Mouse (Mus musculus): ENCODE results near the gene Sec16a. TPM values are rescaled to one million over a fixed set of nuclear protein-coding genes. Genes with fewer than 3 reads are reported as not detected.

Sec16a gene
- polyA plus RNA-seq, 1 experiment from 2014 or later = 19.4 TPM

DNA sequence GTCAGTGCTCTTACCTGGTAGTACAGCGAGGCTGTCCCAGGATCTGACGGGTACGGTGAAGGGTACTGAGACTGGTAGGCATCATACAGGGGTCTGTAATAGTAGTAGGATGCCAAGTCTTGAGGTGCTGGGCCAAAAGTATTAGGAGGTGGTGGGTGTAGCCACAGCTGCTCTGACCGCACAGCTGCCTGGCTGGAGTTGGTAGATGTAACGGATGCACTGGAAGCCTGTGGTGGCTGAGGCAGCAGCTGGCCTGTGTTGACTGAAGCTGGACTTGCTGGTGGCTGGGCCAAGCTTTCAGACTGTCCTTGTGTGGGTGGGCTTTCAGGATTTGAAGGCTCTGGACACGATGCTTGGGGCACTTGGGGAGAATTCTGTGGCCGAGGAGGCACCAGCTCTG, 6.6 kb downstream of the Sec16a start:
- no peak overlapping the region for H3K4me2 ChIP-seq (ENCODE audit: low read length)
- no peak overlapping the region for H3K4me3 ChIP-seq (ENCODE audit: control insufficient read depth in 1 of 2, insufficient read depth in 1 of 2, low read depth in 1 of 2, low read length in 2 of 2)
- peaks cover 81% of the 10 kb centered on the region for H3K36me3 ChIP-seq (ENCODE audit: control insufficient read depth, insufficient read depth, low read length)
- ATAC-seq (ENCODE audit: insufficient number of reproducible peaks, insufficient read depth, low FRiP score, low read depth) = no peak
- 85% methylated on average over 7 of the region's 7 CpGs for WGBS
- H3K9ac ChIP-seq (ENCODE audit: low read length) = no peak overlapping the region
- H3K4me1 ChIP-seq (ENCODE audit: control insufficient read depth in 2 of 2, insufficient read depth in 2 of 2, low read length in 2 of 2) = peaks cover 0 to 9% of the 10 kb centered on the region in 2 experiments; a peak in 2 of 4 replicates
- H3K27ac ChIP-seq (replicated peaks in 1 of 2; ENCODE audit: control insufficient read depth in 1 of 2, insufficient read depth in 1 of 2, low read depth in 2 of 2, low read length in 2 of 2) = no peak overlapping the region
- H3K9me3 ChIP-seq (ENCODE audit: control insufficient read depth, low read length) = no peaks in the 10 kb centered on the region
- H3K27me3 ChIP-seq (ENCODE audit: control insufficient read depth, insufficient read depth, low read length) = no peaks in the 10 kb centered on the region

DNA sequence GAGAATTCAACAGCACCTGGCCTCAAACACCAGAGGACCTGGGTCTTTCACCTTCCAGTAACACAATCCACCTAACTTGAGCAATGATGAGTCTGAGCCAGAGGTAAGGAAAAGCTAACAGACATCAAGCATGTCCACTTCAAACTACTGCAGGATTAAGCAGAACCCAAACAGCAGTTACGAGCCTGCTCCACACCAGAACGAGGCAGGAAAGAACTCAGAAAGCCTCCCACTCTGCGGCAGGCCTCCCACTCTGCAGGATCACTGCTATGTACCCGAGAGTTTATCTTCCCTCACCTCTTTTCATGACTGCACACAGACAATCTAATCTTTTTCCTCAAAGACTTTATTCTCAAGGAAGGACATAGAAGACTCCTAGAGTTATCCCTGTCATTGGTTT, 7.8 kb downstream of the Sec16a start:
- H3K27me3 ChIP-seq (ENCODE audit: control insufficient read depth, insufficient read depth, low read length) = no peaks in the 10 kb centered on the region
- H3K4me3 ChIP-seq (ENCODE audit: control insufficient read depth in 1 of 2, insufficient read depth in 1 of 2, low read depth in 1 of 2, low read length in 2 of 2) = no peak overlapping the region
- peaks cover 0 to 4% of the 10 kb centered on the region in 2 experiments; a peak in 1 of 4 replicates for H3K4me1 ChIP-seq (ENCODE audit: control insufficient read depth in 2 of 2, insufficient read depth in 2 of 2, low read length in 2 of 2)
- ATAC-seq (ENCODE audit: insufficient number of reproducible peaks, insufficient read depth, low FRiP score, low read depth) = no peak
- H3K9me3 ChIP-seq (ENCODE audit: control insufficient read depth, low read length) = no peaks in the 10 kb centered on the region
- no peak overlapping the region for H3K9ac ChIP-seq (ENCODE audit: low read length)
- H3K4me2 ChIP-seq (ENCODE audit: low read length) = no peak overlapping the region
- no peak overlapping the region for H3K27ac ChIP-seq (replicated peaks in 1 of 2; ENCODE audit: control insufficient read depth in 1 of 2, insufficient read depth in 1 of 2, low read depth in 2 of 2, low read length in 2 of 2)
- WGBS = 54% methylated on average over 4 of the region's 4 CpGs
- peaks cover 93% of the 10 kb centered on the region for H3K36me3 ChIP-seq (ENCODE audit: control insufficient read depth, insufficient read depth, low read length)

DNA sequence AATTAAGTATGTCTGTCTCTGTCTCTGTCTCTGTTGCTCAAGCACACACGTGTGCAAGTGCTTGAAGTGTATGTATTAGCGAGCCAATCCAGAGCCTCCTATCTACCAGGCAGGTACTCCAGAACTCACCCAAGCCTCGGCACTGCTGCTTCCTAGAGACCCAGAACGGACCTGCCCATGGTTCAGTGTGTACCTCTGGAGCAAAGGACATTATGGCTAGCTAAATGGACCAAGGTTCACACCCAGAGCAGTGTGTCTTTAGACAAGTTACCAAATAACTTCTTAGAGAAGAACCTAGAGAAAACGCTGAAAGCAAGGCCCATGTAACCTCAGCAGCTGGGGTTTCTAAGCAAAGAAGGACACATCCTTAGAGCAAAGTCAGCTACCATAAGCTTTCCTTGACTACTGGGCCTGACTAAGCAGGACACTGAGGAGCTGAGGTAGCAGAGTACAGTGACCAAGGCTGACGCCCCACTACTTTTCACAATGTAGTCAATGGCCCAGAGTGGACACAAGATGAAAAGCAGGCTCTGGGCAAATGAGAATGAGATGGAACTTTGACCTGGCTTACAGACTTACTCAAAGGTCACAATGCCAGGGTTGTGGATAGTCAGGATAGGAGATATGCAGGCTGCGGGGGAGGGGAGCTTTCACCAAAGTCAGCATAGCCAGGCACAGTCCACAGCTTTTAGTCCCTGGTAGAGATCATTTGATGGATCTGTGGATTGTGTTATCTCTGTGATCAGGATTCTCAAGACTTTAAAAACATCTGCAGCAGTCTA, 10.0 kb downstream of the Sec16a start:
- H3K9me3 ChIP-seq (ENCODE audit: control insufficient read depth, low read length) = no peaks in the 10 kb centered on the region
- no peak overlapping the region for H3K4me3 ChIP-seq (ENCODE audit: control insufficient read depth in 1 of 2, insufficient read depth in 1 of 2, low read depth in 1 of 2, low read length in 2 of 2)
- no peak overlapping the region for H3K27ac ChIP-seq (replicated peaks in 1 of 2; ENCODE audit: control insufficient read depth in 1 of 2, insufficient read depth in 1 of 2, low read depth in 2 of 2, low read length in 2 of 2)
- H3K27me3 ChIP-seq (ENCODE audit: control insufficient read depth, insufficient read depth, low read length) = no peaks in the 10 kb centered on the region
- no peak for ATAC-seq (ENCODE audit: insufficient number of reproducible peaks, insufficient read depth, low FRiP score, low read depth)
- no peak overlapping the region for H3K4me2 ChIP-seq (ENCODE audit: low read length)
- H3K4me1 ChIP-seq (ENCODE audit: control insufficient read depth in 2 of 2, insufficient read depth in 2 of 2, low read length in 2 of 2) = peaks cover 0 to 4% of the 10 kb centered on the region in 2 experiments; a peak in 1 of 4 replicates
- H3K9ac ChIP-seq (ENCODE audit: low read length) = no peak overlapping the region
- 88% methylated on average over 7 of the region's 7 CpGs for whole genome bisulfite sequencing
- H3K36me3 ChIP-seq (ENCODE audit: control insufficient read depth, insufficient read depth, low read length) = peaks cover 94% of the 10 kb centered on the region

DNA sequence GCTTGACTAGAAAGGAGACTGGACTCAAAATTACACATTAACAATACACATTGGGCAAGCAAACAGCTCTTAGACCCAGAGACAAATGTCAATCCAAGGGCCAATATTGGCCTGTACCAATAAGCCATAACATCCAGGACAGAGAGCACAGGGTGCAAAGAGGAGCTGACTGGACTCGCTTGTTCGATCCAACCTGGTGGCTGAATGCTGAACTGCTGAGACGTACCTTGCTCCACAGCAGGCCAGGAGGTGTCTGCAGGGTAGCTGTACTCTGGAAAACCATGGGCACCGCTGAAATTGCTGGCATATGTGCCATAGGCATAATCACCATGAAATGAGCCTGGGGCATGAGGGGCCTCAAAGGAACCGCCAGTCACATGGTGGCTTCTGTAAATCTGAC, 15.2 kb downstream of the Sec16a start:
- H3K36me3 ChIP-seq (ENCODE audit: control insufficient read depth, insufficient read depth, low read length) = peaks cover 98% of the 10 kb centered on the region
- 90% methylated on average over 5 of the region's 5 CpGs for WGBS

DNA sequence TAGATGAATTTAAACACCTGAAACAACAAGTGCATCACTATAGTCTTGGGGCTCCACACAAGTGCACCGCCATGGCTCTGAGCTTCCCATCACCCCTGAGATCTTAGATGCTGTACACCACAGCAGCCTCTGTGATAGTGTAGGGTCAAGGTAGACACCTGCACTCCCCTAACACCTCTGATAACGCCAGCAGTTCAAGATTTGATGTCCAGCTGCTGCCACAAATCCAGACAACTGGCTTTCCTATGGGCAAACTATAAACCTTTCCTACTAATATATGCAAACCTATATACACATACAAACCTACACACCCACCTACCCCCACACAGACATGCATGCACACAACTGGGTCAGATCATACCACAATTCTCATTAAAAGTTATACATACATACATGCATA, 20.5 kb downstream of the Sec16a start:
- Histone ChIP-seq H3K27me3 (ENCODE audit: control insufficient read depth, insufficient read depth, low read length) (no peaks in the 10 kb centered on the region), H3K9ac (ENCODE audit: low read length) (no peak overlapping the region), H3K4me3 (ENCODE audit: control insufficient read depth in 1 of 2, insufficient read depth in 1 of 2, low read depth in 1 of 2, low read length in 2 of 2) (no peak overlapping the region), H3K4me1 (ENCODE audit: control insufficient read depth in 2 of 2, insufficient read depth in 2 of 2, low read length in 2 of 2) (no peaks in the 10 kb centered on the region), H3K4me2 (ENCODE audit: low read length) (no peak overlapping the region), H3K9me3 (ENCODE audit: control insufficient read depth, low read length) (no peaks in the 10 kb centered on the region), H3K27ac (replicated peaks in 1 of 2; ENCODE audit: control insufficient read depth in 1 of 2, insufficient read depth in 1 of 2, low read depth in 2 of 2, low read length in 2 of 2) (no peak overlapping the region), H3K36me3 (ENCODE audit: control insufficient read depth, insufficient read depth, low read length) (peaks cover 99% of the 10 kb centered on the region)
- no peak for ATAC-seq (ENCODE audit: insufficient number of reproducible peaks, insufficient read depth, low FRiP score, low read depth)
- 85% methylated on average over 2 of the region's 2 CpGs for WGBS

More for the DNA sequence above, 15.2 kb downstream of the Sec16a start:
- H3K9me3 ChIP-seq (ENCODE audit: control insufficient read depth, low read length) = no peaks in the 10 kb centered on the region
- H3K27me3 ChIP-seq (ENCODE audit: control insufficient read depth, insufficient read depth, low read length) = no peaks in the 10 kb centered on the region
- H3K9ac ChIP-seq (ENCODE audit: low read length) = no peak overlapping the region
- H3K27ac ChIP-seq (replicated peaks in 1 of 2; ENCODE audit: control insufficient read depth in 1 of 2, insufficient read depth in 1 of 2, low read depth in 2 of 2, low read length in 2 of 2) = no peak overlapping the region
- no peak overlapping the region for H3K4me2 ChIP-seq (ENCODE audit: low read length)
- H3K4me3 ChIP-seq (ENCODE audit: control insufficient read depth in 1 of 2, insufficient read depth in 1 of 2, low read depth in 1 of 2, low read length in 2 of 2) = no peak overlapping the region
- no peaks in the 10 kb centered on the region for H3K4me1 ChIP-seq (ENCODE audit: control insufficient read depth in 2 of 2, insufficient read depth in 2 of 2, low read length in 2 of 2)
- no peak for ATAC-seq (ENCODE audit: insufficient number of reproducible peaks, insufficient read depth, low FRiP score, low read depth)

DNA sequence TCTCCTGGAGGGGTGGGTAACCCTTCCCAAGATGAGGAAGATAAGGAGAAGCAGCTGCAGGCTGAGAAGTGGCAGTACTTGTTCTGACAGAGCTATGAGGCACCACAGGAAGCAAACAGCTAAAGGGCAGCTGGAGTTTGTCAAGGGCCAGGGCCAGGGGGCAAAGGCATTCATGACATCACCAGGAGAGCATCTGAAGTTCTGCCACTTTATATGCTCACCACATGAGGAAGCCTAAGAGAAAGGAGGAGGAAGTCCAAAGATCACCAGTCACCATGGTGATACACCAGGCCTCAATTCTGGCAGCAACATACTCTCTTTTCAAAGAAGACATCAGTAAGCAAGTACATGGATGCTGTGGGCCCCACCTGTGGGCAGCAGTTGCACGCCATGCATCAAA, 21.9 kb downstream of the Sec16a start:
- Histone ChIP-seq H3K9me3 (ENCODE audit: control insufficient read depth, low read length) (no peaks in the 10 kb centered on the region), H3K4me2 (ENCODE audit: low read length) (no peak overlapping the region), H3K27me3 (ENCODE audit: control insufficient read depth, insufficient read depth, low read length) (no peaks in the 10 kb centered on the region), H3K27ac (replicated peaks in 1 of 2; ENCODE audit: control insufficient read depth in 1 of 2, insufficient read depth in 1 of 2, low read depth in 2 of 2, low read length in 2 of 2) (no peak overlapping the region), H3K4me3 (ENCODE audit: control insufficient read depth in 1 of 2, insufficient read depth in 1 of 2, low read depth in 1 of 2, low read length in 2 of 2) (no peak overlapping the region), H3K36me3 (ENCODE audit: control insufficient read depth, insufficient read depth, low read length) (peaks cover 99% of the 10 kb centered on the region), H3K4me1 (ENCODE audit: control insufficient read depth in 2 of 2, insufficient read depth in 2 of 2, low read length in 2 of 2) (no peaks in the 10 kb centered on the region), H3K9ac (ENCODE audit: low read length) (no peak overlapping the region)
- no peak for ATAC-seq (ENCODE audit: insufficient number of reproducible peaks, insufficient read depth, low FRiP score, low read depth)
- 94% methylated on average over 1 of the region's 1 CpGs for WGBS

DNA sequence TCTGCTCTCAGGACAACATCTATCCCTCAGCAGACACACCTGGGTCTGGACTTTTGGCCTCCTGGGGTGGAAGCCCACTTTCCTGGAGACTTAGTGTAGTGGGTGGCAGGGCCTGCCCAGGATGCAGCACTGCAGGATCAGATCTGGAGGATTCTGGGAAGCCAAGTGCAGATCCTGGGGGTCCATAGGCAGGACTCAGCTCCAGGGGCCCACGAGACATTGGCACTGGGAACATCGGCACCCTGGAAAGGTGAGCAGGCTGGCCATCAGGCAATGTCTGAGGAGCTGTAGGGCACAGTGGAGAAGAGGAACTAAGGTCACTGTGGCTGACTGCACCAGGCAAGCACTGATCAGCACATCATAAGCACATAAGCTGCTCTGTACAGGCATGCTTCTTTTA, 23.0 kb downstream of the Sec16a start:
- H3K36me3 ChIP-seq (ENCODE audit: control insufficient read depth, insufficient read depth, low read length) = peaks cover 99% of the 10 kb centered on the region
- no peak overlapping the region for H3K4me2 ChIP-seq (ENCODE audit: low read length)
- no peak overlapping the region for H3K27ac ChIP-seq (replicated peaks in 1 of 2; ENCODE audit: control insufficient read depth in 1 of 2, insufficient read depth in 1 of 2, low read depth in 2 of 2, low read length in 2 of 2)
- H3K9ac ChIP-seq (ENCODE audit: low read length) = no peak overlapping the region
- H3K9me3 ChIP-seq (ENCODE audit: control insufficient read depth, low read length) = no peaks in the 10 kb centered on the region
- H3K27me3 ChIP-seq (ENCODE audit: control insufficient read depth, insufficient read depth, low read length) = no peaks in the 10 kb centered on the region
- no peak overlapping the region for H3K4me3 ChIP-seq (ENCODE audit: control insufficient read depth in 1 of 2, insufficient read depth in 1 of 2, low read depth in 1 of 2, low read length in 2 of 2)
- WGBS = 93% methylated on average over 2 of the region's 2 CpGs
- no peaks in the 10 kb centered on the region for H3K4me1 ChIP-seq (ENCODE audit: control insufficient read depth in 2 of 2, insufficient read depth in 2 of 2, low read length in 2 of 2)
- ATAC-seq (ENCODE audit: insufficient number of reproducible peaks, insufficient read depth, low FRiP score, low read depth) = no peak

DNA sequence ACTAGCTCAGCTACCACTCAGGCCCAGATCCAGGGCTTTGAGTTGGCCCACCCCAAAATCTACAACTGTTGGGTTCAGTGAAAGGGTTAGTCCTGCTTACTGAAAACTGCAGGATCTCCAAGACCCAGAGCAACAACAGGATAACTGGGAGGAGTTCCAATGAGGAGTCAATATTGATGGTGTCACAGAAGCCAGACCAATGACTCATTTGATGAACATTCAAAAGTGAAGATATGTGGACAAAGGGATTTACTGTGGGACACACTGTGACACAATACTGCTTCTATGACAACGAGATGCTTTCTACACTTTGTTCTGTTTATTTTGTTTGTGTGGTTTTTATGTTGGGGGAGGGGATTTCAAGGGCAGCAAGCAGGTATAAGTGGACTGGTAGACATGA, 26.9 kb downstream of the Sec16a start:
- Histone ChIP-seq H3K4me3 (ENCODE audit: control insufficient read depth in 1 of 2, insufficient read depth in 1 of 2, low read depth in 1 of 2, low read length in 2 of 2) (no peak overlapping the region), H3K9me3 (ENCODE audit: control insufficient read depth, low read length) (no peaks in the 10 kb centered on the region), H3K4me2 (ENCODE audit: low read length) (no peak overlapping the region), H3K36me3 (ENCODE audit: control insufficient read depth, insufficient read depth, low read length) (peaks cover 99% of the 10 kb centered on the region), H3K27me3 (ENCODE audit: control insufficient read depth, insufficient read depth, low read length) (no peaks in the 10 kb centered on the region), H3K9ac (ENCODE audit: low read length) (no peak overlapping the region), H3K27ac (replicated peaks in 1 of 2; ENCODE audit: control insufficient read depth in 1 of 2, insufficient read depth in 1 of 2, low read depth in 2 of 2, low read length in 2 of 2) (no peak overlapping the region), H3K4me1 (ENCODE audit: control insufficient read depth in 2 of 2, insufficient read depth in 2 of 2, low read length in 2 of 2) (no peaks in the 10 kb centered on the region)
- 77% methylated on average over 1 of the region's 1 CpGs for WGBS
- no peak for ATAC-seq (ENCODE audit: insufficient number of reproducible peaks, insufficient read depth, low FRiP score, low read depth)

Measured in heart, embryonic 14.5 days (tissue).